Mouse (Mus musculus): ENCODE results near the gene Olfr821. TPM values are rescaled to one million over a fixed set of nuclear protein-coding genes. Genes with fewer than 3 reads are reported as not detected.
"Not testable (repeated sequence)": the region's sequence is repeated elsewhere in the genome, so short reads cannot be mapped to it uniquely, and the experiment has no call there.

Gene Olfr821
- not detected in 2 replicates for polyA plus RNA-seq (2012; ENCODE audit: insufficient read depth, low replicate concordance)

DNA sequence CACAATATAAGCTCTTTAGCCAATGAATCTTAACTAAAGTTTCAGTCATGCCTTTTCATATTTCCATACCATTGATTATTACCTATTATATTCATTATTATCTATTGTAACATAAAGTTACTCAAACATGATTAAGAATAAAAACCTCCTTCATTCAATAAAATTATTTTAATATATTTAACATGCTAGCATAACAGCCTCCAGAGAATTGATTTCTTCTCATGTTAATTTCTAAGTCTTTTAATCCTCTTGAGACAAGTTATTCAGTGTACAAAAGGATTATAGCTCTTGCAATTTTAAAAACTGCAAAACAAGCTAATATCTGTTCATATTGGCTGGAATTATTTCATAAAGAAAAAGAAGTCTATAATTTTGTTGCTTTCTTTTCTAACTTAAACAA, at the start of gene Olfr821:
TSS of gene Olfr821 (plus strand) at position 301 of the 400 bp plus-strand sequence.
- Histone ChIP-seq H3K9me3 (0 out of 2 replicates have a peak, but pooled peaks cover 3% of the 10 kb centered on the region), H3K27me3 (replicated peaks) (no peaks in the 10 kb centered on the region), H3K36me3 (replicated peaks; ENCODE audit: low read length) (no peaks in the 10 kb centered on the region), H3K4me3 (replicated peaks) (no peak within 1 kb of the TSS), H3K4me1 (no peaks in the 10 kb centered on the region)
- TF ChIP-seq GATA1 (IDR thresholded peaks at IDR 0.05; ENCODE audit: borderline replicate concordance, low read length) (no peak), FLI1 (IDR thresholded peaks at IDR 0.05; ENCODE audit: low read length) (no peak)

DNA sequence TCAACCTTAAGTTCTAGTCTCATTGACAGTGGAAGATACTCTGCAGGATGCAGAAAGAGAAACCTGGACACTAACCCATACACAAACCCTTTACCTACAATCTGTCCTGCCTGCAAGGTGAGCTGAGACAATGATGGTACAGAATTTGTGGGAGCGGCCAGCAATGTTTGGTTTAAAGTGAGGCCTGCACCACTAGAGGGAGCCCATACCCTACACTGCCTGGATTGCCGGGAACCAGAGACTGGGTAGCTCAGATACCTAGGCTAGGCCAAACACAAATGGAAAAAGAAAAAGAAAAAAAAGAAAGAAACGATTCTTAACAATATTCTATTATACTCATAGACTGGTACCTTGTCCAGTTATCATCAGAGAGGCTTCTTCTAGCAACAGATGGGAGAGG, 48.3 kb upstream of the Olfr821 start:
- H3K4me1 ChIP-seq; H3K27me3 ChIP-seq (replicated peaks); H3K9me3 ChIP-seq; H3K4me3 ChIP-seq (replicated peaks); H3K36me3 ChIP-seq (replicated peaks; ENCODE audit: low read length): not testable (repeated sequence)

DNA sequence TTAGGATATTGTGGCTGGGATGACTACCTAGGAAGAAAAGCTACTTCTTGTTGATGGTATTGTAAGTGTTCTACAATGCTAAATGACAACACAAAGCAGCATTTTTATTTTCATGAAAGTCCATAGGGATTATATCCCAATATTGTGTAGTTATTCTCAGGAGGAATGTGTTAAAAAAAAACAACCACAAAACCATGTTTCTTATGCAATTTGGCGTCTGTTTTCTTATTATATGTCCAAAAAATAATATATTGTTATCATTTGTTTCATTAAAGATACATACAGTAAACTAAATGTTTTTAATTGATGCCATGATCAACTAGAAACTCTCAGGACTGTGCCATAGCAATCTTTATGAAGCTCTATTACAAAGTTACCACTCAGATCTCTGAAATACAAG, 45.2 kb upstream of the Olfr821 start, which contains the start of gene Gm10310:
TSS of gene Gm10310 (minus strand) at position 101 of the 400 bp plus-strand sequence.
- H3K36me3 ChIP-seq (replicated peaks; ENCODE audit: low read length); H3K9me3 ChIP-seq; H3K4me1 ChIP-seq; H3K4me3 ChIP-seq (replicated peaks); H3K27me3 ChIP-seq (replicated peaks): not testable (repeated sequence)

DNA sequence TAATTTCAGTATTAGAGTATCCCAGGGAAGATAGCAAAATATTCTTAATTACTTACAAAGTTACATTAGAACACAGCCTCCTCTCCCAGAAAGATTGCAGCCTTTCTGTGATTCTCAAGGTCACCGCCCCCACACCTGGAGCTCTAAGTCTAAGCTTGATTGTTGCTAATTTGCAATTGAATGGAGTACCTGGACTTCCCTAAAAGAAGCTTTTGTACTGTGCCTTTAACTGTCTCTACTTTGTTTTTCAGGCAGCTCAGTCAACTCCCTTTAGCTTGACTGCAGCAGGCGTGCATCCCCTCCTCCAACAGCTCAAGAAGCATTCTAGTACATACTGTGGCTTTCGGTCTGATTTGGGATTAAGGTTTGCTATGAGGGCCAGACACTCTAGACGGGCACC, 26.0 kb upstream of the Olfr821 start:
- H3K36me3 ChIP-seq (replicated peaks; ENCODE audit: low read length); H3K27me3 ChIP-seq (replicated peaks); H3K9me3 ChIP-seq; H3K4me1 ChIP-seq; H3K4me3 ChIP-seq (replicated peaks): not testable (repeated sequence)

DNA sequence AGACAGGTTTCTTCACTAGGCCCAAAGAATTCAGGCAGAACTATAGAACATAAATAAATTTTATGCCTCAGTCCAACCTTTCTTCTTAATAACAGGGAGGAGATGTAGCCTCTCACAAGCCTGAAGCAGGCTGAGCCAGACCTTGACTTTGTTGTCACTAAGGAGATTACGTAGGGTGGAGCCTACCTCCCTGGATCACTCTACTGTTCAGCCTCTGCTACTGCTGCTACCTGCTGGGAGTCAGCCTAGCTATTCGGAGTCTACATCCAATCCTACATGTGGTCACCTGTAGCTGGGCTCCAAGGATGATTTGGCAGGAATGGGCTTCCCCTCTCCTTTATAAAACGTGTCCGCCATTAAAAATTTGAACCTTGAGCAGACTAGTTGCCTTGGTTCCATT, 24.8 kb upstream of the Olfr821 start:
- not testable (repeated sequence) for H3K4me1 ChIP-seq; H3K36me3 ChIP-seq (replicated peaks; ENCODE audit: low read length); H3K4me3 ChIP-seq (replicated peaks); H3K27me3 ChIP-seq (replicated peaks); H3K9me3 ChIP-seq

DNA sequence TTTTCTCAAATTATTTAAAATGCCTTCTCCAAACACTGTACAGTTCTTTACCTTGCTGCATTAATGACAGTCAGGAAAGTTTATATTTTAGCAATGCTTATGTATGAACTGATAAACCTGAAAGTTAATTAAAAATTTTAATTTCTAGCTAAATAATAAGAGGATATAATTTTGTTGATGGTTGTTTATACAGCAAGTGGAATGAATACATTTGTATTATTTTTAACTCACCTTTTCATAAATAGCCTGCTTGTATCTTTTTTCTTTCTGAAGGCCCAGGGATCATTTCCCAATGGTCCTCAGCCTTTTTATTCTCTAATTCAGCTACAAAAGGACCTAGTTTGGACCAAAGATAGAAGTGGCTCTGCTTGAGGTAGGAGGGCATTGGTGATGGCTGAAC, 17.8 kb upstream of the Olfr821 start, which contains the start of gene Olfr820:
TSS of gene Olfr820 (plus strand) at position 301 of the 400 bp plus-strand sequence.
- H3K27me3 ChIP-seq (replicated peaks) = no peaks in the 10 kb centered on the region
- H3K9me3 ChIP-seq = no peaks in the 10 kb centered on the region
- no peaks in the 10 kb centered on the region for H3K4me1 ChIP-seq
- no peaks in the 10 kb centered on the region for H3K36me3 ChIP-seq (replicated peaks; ENCODE audit: low read length)
- no peak within 1 kb of the TSS for H3K4me3 ChIP-seq (replicated peaks)
- TF ChIP-seq GATA1 (IDR thresholded peaks at IDR 0.05; ENCODE audit: borderline replicate concordance, low read length) = no peak
- TF ChIP-seq FLI1 (IDR thresholded peaks at IDR 0.05; ENCODE audit: low read length) = no peak

DNA sequence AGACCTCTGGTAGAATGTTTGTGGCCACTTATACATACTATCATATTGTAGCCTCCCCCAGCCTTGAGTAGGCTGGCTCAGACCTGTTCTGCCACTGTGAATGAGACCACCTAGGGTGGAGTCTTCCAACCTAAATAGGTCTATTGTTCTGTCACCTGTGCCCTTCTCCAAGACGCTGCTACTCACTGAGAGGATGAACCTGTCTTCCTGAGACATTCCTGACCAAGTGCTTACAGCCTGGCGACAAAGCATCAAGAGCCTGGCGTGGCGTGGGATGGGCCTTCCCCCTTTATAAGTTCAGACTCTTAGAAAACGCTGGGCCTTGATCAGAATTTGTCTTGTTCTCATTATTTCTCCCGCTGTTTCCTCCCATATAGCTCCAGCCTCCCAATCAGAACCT, 6.9 kb downstream of the Olfr821 start:
- H3K9me3 ChIP-seq = peaks cover 9% of the 10 kb centered on the region
- no peak overlapping the region for H3K4me3 ChIP-seq (replicated peaks)
- H3K36me3 ChIP-seq (replicated peaks; ENCODE audit: low read length) = no peaks in the 10 kb centered on the region
- no peaks in the 10 kb centered on the region for H3K4me1 ChIP-seq
- TF ChIP-seq FLI1 (IDR thresholded peaks at IDR 0.05; ENCODE audit: low read length) (no peak), GATA1 (IDR thresholded peaks at IDR 0.05; ENCODE audit: borderline replicate concordance, low read length) (no peak)
- no peaks in the 10 kb centered on the region for H3K27me3 ChIP-seq (replicated peaks)

DNA sequence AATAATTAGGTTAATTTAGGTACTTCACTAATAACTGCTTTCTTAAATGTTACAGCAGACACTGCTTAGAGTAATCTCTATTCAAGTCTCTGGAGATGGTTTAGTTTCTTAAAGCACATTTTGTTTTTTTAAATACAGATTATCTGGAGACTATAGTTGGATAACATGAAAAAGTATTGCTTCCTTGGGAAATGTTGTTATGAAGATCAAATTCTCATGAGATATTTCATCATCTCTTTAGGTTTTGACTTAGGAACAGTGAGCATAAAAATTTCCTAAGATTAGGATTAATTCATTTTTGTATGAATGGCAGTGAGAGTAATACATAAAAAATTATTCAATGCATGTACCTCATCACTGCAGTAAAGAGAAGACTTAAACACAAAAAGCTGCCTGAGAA, 40.8 kb downstream of the Olfr821 start, which contains the start of gene Olfr822:
TSS of gene Olfr822 (plus strand) at position 301 of the 400 bp plus-strand sequence.
- no peaks in the 10 kb centered on the region for H3K27me3 ChIP-seq (replicated peaks)
- H3K4me1 ChIP-seq = no peaks in the 10 kb centered on the region
- H3K9me3 ChIP-seq = no peaks in the 10 kb centered on the region
- no peaks in the 10 kb centered on the region for H3K36me3 ChIP-seq (replicated peaks; ENCODE audit: low read length)
- TF ChIP-seq GATA1 (IDR thresholded peaks at IDR 0.05; ENCODE audit: borderline replicate concordance, low read length) (no peak), FLI1 (IDR thresholded peaks at IDR 0.05; ENCODE audit: low read length) (no peak)
- H3K4me3 ChIP-seq (replicated peaks) = no peak within 1 kb of the TSS

Other genes with a start within 250 kb of the Olfr821 start
- gene Olfr810, start 235.4 kb upstream of the Olfr821 start, polyA plus RNA-seq (2012; ENCODE audit: insufficient read depth, low replicate concordance) = not detected in 2 replicates
- gene Olfr811, start 226.0 kb upstream of the Olfr821 start, polyA plus RNA-seq (2012; ENCODE audit: insufficient read depth, low replicate concordance) = not detected in 2 replicates
- not detected in 2 replicates for gene Olfr812, start 184.3 kb upstream of the Olfr821 start, polyA plus RNA-seq (2012; ENCODE audit: insufficient read depth, low replicate concordance)
- gene Olfr813, start 175.0 kb upstream of the Olfr821 start, polyA plus RNA-seq (2012; ENCODE audit: insufficient read depth, low replicate concordance) = not detected in 2 replicates
- 0.03 TPM in 1 of 2 replicates, not detected in the other for gene Olfr814, start 150.5 kb upstream of the Olfr821 start, polyA plus RNA-seq (2012; ENCODE audit: insufficient read depth, low replicate concordance)
- not detected in 2 replicates for gene Olfr815, start 124.5 kb upstream of the Olfr821 start, polyA plus RNA-seq (2012; ENCODE audit: insufficient read depth, low replicate concordance)
- gene Olfr816, start 114.8 kb upstream of the Olfr821 start, polyA plus RNA-seq (2012; ENCODE audit: insufficient read depth, low replicate concordance) = not detected in 2 replicates
- gene Olfr818, start 81.2 kb upstream of the Olfr821 start, polyA plus RNA-seq (2012; ENCODE audit: insufficient read depth, low replicate concordance) = not detected in 2 replicates
- not detected in 2 replicates for gene Olfr819, start 63.1 kb upstream of the Olfr821 start, polyA plus RNA-seq (2012; ENCODE audit: insufficient read depth, low replicate concordance)
- not detected in 2 replicates for gene Olfr247, start 54.2 kb upstream of the Olfr821 start, polyA plus RNA-seq (2012; ENCODE audit: insufficient read depth, low replicate concordance)
- gene Gm10310, start 45.3 kb upstream of the Olfr821 start, polyA plus RNA-seq (2012; ENCODE audit: insufficient read depth, low replicate concordance) = not detected in 2 replicates
- gene Olfr820, start 17.7 kb upstream of the Olfr821 start, polyA plus RNA-seq (2012; ENCODE audit: insufficient read depth, low replicate concordance) = not detected in 2 replicates
- gene Olfr822, start 40.9 kb downstream of the Olfr821 start, polyA plus RNA-seq (2012; ENCODE audit: insufficient read depth, low replicate concordance) = not detected in 2 replicates
- not detected in 2 replicates for gene Olfr823, start 85.0 kb downstream of the Olfr821 start, polyA plus RNA-seq (2012; ENCODE audit: insufficient read depth, low replicate concordance)
- not detected in 2 replicates for gene Olfr824, start 99.7 kb downstream of the Olfr821 start, polyA plus RNA-seq (2012; ENCODE audit: insufficient read depth, low replicate concordance)
- 0.47 TPM in 1 of 2 replicates, not detected in the other for gene Olfr825, start 136.4 kb downstream of the Olfr821 start, polyA plus RNA-seq (2012; ENCODE audit: insufficient read depth, low replicate concordance)
- not detected in 2 replicates for gene Olfr826, start 153.8 kb downstream of the Olfr821 start, polyA plus RNA-seq (2012; ENCODE audit: insufficient read depth, low replicate concordance)
- not detected in 2 replicates for gene Olfr827, start 184.1 kb downstream of the Olfr821 start, polyA plus RNA-seq (2012; ENCODE audit: insufficient read depth, low replicate concordance)
- gene Neurod4, start 249.9 kb downstream of the Olfr821 start, polyA plus RNA-seq (2012; ENCODE audit: insufficient read depth, low replicate concordance) = not detected in 2 replicates